Mouse (Mus musculus): ENCODE results near the gene Inca1.

Inca1 gene

GRCm38 (mm10) chr11:70652884-70653344 is 47.0 kb downstream of the Inca1 start:
- no peak for DNase-seq (ENCODE audit: low spot score)

- DNase-seq (ENCODE audit: low spot score) = peak; percentile 40
Observed at GRCm38 (mm10) chr11:70652029-70652883, 47.7 kb downstream of the Inca1 start.

- DNase-seq (ENCODE audit: low spot score) = no peak
Observed at GRCm38 (mm10) chr11:70651391-70651790, 48.6 kb downstream of the Inca1 start.

GRCm38 (mm10) chr11:70650322-70651175 is 49.4 kb downstream of the Inca1 start:
- no peak for DNase-seq (ENCODE audit: low spot score)

GRCm38 (mm10) chr11:70649185-70649734 is 50.7 kb downstream of the Inca1 start:
- DNase-seq (ENCODE audit: low spot score) = no peak

- no peak for DNase-seq (ENCODE audit: low spot score)
Observed at GRCm38 (mm10) chr11:70648512-70648911, 51.4 kb downstream of the Inca1 start.

- no peak for DNase-seq (ENCODE audit: low spot score)
Observed at GRCm38 (mm10) chr11:70647716-70648420, 52.1 kb downstream of the Inca1 start.

GRCm38 (mm10) chr11:70646691-70647650 is 53.0 kb downstream of the Inca1 start, which contains the start of the genes Rnf167 and Slc25a11:
Gene Rnf167 (plus strand): TSS chr11:70647235.
Gene Slc25a11 (minus strand): TSS chr11:70647479.
- peak; percentile 99 for DNase-seq (ENCODE audit: low spot score)

- no peak for DNase-seq (ENCODE audit: low spot score)
Observed at GRCm38 (mm10) chr11:70646259-70646555, 53.7 kb downstream of the Inca1 start.

- DNase-seq (ENCODE audit: low spot score) = no peak
Observed at GRCm38 (mm10) chr11:70645461-70646258, 54.3 kb downstream of the Inca1 start.

GRCm38 (mm10) chr11:70644564-70645103 is 55.3 kb downstream of the Inca1 start:
- DNase-seq (ENCODE audit: low spot score) = no peak

- no peak for DNase-seq (ENCODE audit: low spot score)
Observed at GRCm38 (mm10) chr11:70643051-70643450, 56.9 kb downstream of the Inca1 start.

- DNase-seq (ENCODE audit: low spot score) = no peak
Observed at GRCm38 (mm10) chr11:70641241-70641640, 58.7 kb downstream of the Inca1 start.

- no peak for DNase-seq (ENCODE audit: low spot score)
Observed at GRCm38 (mm10) chr11:70639976-70640375, 60.0 kb downstream of the Inca1 start.

GRCm38 (mm10) chr11:70638714-70639278 is 61.2 kb downstream of the Inca1 start, which contains the start of gene Gp1ba:
Gene Gp1ba (plus strand): TSS chr11:70639122.
- no peak for DNase-seq (ENCODE audit: low spot score)

All from adipocyte (in vitro differentiated cells).